Mouse (Mus musculus) left cerebral cortex, adult 9 months (tissue): ENCODE results near the gene Med12l.
"Not testable (repeated sequence)": the region's sequence is repeated elsewhere in the genome, so short reads cannot be mapped to it uniquely, and the experiment has no call there.

Source experiments
- DNase-seq, 2 experiments: peaks; one replicate each; pipeline ENCODE4 v3.0.0; 2022; ENCODE audit warnings: low spot score in 2 of 2

The Med12l gene

DNA sequence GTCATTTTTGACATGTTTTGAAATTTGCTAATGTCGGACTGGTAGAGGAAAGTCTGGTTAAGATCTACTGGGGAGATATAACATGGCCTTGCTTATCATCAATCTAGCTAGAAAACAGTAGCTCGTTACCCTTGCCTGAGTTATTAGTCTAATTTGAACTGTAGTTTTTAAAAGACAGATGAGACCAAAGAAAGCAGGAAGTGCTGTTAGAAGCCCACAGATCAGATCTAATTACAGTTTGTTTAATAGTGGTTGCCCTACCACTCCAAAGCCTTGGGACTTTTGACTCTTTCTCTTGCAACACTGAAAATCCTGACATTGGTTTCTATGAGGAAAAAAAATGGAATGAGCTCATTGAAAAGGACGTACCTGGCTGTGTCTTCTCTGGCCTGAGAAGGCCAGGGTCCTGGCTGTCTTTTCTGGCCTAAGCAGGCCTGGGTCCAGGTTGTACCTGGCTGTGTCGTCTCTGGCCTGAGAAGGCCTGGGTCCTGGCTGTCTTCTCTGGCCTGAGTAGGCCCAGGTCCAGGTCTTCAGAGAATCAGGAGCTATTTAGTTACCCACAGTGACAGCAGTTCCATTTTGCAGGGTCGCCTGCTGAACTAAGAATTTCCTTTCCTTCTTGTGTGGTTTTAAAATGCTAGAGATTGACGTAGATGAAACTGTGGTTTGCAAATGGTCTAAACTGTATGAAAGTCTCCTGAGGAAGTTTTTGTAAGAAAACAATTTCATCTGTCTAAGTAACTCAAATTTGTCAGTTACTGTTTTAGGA lies 95.8 kb downstream of the Med12l start, which contains the start of gene Gpr171:
Gene Gpr171, minus strand, starts transcription at position 604 of the 769 bp plus-strand sequence.
- no peak for DNase-seq

GRCm38 (mm10) chr3:59102146-59102545 lies 96.5 kb downstream of the Med12l start:
- DNase-seq: no peak

DNA sequence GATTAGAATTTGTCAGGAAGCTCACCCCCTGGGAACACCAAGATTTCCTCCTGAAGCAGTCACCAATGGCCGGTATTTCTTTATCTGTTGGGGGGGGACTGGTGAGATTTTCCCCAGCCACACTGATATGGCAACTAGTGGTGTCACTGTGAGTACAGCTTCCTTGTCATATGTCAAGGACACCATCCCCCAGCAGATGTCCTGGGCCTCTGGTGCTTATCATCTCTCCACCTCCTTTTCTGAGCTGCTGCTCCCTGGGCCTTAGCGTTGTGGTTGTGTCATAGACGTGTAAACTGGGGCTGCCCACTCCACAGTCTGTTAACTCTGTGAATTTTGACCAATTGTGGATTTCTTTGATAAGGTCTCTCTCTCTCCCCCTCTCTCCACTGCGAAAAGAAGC lies 98.8 kb downstream of the Med12l start:
- DNase-seq: no peak

- DNase-seq: no peak
These were observed 101.8 kb downstream of the Med12l start for GRCm38 (mm10) chr3:59107439-59107838.

GRCm38 (mm10) chr3:59109834-59110233 lies 104.2 kb downstream of the Med12l start:
- not testable (repeated sequence) for DNase-seq

DNA sequence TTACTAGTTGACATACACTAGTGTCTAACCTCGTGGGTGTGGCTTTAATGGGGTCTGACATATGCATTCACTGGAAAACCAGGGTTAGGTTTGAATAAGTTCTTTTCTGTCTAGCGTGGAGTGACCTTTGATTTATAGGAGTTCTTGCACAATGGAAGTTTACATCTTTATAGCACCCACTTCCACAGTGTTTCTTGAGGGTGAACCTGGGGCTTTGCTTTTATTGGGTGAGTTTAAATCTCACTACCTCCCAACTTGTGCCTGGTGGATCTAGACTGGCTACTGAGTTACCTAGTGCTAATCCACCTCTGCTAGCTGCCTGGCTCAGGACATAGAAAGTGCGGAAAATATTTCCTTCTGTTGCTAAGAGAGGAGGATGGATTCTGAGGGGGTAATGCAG lies 106.3 kb downstream of the Med12l start:
- DNase-seq: no peak

DNA sequence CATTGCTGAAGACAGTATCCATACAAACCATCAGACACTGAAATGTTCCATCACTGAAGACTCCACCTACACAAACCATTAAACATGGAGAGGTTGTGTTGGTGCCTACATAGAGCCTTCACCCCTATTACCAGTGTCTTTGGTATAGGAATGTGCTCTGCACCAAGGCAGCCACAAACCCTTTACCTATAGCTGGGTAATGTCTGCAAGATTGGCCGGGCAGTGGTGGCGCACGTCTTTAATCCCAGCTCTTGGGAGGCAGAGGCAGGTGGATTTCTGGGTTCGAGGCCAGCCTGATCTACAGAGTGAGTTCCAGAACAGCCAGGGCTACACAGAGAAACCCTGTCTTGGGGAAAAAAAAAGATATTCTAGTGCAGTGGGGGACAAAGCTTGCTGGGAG lies 107.7 kb downstream of the Med12l start:
- DNase-seq: not testable (repeated sequence)

DNA sequence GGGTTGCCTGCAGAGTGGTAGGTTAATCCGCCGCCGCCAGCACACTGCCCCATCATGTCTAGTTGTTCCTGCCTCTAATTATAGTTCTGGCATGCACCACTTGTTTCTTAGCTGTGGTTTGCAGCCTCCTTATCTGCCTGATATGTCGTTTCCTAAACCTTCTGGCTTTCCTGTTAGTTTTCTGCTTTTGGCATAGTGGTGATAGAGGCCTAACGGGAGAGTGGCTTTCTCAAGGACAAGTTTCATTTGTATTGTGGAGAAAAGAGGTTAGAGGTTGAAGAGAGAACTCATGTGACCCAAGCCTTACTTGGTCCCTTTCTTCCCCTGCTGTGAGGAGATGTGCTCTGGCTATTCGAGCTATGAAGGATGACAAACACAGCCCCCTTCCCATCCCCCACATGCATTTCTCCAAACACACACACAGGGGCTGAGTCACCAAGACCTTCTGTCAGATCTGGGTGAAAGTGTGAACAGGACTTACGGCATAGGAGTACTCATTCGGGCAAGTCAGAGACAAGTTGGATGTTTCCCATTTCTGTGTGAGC lies 108.4 kb downstream of the Med12l start:
- no peak for DNase-seq

DNA sequence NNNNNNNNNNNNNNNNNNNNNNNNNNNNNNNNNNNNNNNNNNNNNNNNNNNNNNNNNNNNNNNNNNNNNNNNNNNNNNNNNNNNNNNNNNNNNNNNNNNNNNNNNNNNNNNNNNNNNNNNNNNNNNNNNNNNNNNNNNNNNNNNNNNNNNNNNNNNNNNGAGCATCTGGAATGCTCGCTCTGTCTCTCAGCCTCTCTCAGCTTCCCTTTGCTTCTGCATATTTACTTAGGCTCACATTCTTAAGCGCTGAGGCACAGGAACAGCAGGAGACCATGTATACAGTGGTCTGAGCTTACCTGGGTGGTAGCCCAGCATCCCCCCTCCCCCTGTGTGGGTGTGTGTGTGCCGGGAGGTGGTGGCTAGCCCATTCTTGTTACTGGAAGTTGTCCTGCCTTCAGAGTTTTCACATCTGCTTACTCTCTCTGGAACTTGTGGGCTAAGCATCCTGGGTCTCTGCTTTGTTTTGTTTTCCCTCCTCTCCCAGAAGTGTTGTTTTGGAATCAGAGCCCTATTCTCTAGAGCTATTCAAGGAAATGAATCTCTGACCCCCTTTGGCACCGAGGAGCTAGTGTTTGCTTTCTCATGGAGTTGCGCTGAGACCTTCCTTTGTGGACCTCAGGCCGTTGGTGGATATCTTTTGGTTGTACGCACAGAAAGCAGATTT lies 115.6 kb downstream of the Med12l start:
- no peak for DNase-seq

- no peak for DNase-seq
These were observed 116.3 kb downstream of the Med12l start for GRCm38 (mm10) chr3:59121780-59122449.

DNA sequence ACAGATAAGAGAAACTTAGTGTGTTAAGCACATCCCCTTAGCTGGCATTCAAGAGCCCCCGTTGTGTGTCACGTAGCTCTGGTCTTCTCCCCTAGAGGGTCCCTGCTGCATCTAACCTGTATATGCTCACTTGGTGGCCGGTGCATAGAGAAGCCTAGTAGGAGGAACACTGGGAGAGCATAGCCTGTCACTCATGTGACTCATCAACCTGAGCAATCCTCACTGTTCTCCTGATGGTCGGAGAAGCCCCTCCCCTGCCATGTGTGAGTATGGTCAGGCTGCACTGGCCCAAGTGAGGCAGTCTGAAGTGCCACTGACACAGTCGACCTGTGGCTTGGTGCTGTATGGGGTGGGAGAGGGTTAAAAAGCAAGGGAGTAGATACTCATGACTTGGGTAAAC lies 119.4 kb downstream of the Med12l start:
- no peak for DNase-seq

DNA sequence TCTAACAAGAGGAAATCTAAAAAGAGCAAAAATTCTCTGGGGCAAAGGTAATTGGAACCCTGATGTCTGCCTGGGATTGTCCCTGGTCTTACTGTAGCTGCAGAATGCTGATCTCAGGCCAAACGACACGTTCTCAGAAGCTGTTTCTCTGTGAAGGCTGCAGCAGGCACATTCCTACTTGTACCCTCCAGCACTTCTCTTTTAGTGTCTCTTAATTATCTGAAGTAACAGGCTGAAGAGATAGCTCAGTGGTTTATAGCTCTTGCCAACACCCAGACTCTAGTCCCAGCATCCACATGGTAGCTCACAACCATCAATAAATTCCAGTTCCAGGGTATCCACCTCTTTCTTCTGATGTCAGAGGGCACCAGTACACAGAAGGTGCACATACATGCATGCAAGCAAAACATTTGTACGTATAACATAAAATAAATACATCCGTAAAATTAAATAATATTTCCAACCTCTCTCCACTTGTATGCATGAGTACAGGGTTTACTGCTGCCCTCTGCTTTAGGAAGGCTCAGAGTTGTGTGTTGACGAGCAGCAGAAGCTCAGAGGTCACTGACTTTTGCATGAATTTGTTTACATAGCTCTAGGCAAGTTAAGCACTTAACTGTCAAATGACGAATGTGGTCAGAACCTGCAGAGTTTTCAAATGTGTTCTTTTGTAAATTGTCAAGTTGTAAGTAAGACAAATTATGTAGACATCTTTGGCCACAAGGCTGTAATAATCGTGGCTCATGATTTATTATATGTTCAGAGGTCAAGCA lies 120.3 kb downstream of the Med12l start:
- DNase-seq: no peak

GRCm38 (mm10) chr3:59128681-59129080 lies 123.1 kb downstream of the Med12l start:
- DNase-seq: no peak

DNA sequence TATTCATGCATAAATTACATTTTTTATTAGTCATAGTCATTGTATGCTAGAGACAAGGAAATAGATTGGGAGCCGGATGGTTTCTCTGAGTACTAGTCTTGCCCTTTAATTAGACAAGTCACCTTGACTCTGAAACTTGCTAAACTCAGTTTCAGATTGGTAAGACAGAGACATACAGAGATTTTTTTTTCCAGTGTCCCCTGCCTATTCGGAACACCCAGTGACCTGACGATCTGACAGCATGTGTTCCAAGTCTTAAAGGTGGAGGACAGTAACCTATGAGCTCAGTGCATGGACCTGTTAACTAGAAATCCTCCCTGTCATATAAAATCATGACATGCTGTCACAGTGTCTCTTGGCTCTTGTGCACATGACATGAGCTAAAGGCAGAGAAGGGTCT lies 123.9 kb downstream of the Med12l start:
- no peak for DNase-seq

- DNase-seq: no peak
These were observed 124.8 kb downstream of the Med12l start for GRCm38 (mm10) chr3:59130431-59130830.

- DNase-seq: no peak
These were observed 125.5 kb downstream of the Med12l start for GRCm38 (mm10) chr3:59131081-59131480.

DNA sequence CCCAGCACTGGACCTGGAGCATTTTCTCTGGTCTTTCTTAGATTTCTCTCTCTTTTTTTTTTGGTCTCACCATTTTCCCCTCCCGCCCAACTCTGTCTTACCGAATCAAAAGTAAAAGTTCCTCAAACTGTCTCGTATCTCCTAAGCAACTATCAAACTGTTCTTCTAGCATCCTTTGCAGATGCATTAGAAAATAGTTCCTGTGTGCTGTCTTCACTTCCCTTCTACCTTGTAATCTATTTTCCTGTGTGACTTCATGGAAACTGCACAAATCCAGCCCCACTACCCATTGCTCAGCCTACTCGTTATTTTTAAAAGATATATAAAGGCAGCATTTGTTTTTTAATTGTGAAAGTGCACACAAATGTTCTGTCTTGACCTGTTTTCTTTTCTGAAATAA lies 126.3 kb downstream of the Med12l start:
- DNase-seq: no peak

DNA sequence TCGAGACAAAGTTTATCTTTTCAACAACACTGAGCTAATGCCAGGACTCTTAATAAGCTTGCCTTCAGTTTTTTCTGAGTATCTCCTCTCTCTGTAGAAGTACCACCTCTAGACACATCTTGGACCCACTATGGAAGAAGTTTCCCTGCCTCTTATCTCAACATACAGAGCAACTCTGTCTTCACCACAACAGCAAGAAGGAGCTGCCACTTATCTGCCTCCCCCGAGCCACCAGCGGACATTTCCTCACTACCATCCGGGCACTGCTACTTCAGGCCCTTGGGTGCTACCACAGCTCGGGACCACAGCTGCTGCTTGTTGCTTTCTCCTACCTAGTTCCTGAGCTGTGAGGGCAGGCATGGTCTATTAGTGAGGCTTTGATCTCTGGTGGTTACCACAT lies 127.6 kb downstream of the Med12l start:
- no peak for DNase-seq

GRCm38 (mm10) chr3:59135911-59136653 lies 130.5 kb downstream of the Med12l start:
- DNase-seq: no peak

DNA sequence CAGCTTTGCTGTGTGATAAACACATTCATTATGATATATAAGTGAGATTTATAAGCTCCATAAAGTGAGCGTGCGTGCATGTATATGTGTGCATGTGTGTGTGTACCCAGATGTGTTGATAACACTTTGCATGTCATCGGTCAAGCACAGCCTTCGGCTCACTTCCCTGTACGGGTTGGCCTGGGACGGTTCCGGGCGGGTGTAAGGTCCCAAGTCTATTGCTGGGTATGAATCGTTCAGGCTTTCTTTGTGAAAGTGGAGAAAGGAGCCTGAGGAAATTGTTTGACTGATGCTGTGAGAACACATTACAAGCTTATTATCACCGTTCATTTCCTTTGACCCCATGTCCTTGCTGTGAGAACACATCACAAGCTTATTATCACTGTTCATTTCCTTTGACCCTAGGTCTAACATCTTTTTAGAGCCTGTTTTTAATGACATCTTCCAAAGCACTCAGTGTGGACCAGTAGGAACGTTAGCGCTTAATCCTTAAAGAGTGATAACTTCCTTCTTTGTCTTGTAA lies 133.4 kb downstream of the Med12l start:
- no peak for DNase-seq

GRCm38 (mm10) chr3:59139651-59140051 lies 134.0 kb downstream of the Med12l start:
- DNase-seq: no peak
